Mouse (Mus musculus) mouse embryonic stem cell (cell line): ENCODE measurements around the gene Bdnf.

ENCODE experiments used
- in situ Hi-C, 2 experiments: fragments of 300-500 bp; cut with MboI; formaldehyde crosslinking; loops; 1 replicate in 1 of 2; 3 replicates in 1 of 2; pipeline ENCODE4 v1.14.3; 2019 to 2020; ENCODE audit warnings: low sequenced_read_pairs in 2 of 2, low pct_unique_long_range_greater_than_20kb in 1 of 2, mixed read lengths in 1 of 2; ENCODE audit not compliant: unreplicated experiment in 1 of 2

Gene Bdnf

DNA sequence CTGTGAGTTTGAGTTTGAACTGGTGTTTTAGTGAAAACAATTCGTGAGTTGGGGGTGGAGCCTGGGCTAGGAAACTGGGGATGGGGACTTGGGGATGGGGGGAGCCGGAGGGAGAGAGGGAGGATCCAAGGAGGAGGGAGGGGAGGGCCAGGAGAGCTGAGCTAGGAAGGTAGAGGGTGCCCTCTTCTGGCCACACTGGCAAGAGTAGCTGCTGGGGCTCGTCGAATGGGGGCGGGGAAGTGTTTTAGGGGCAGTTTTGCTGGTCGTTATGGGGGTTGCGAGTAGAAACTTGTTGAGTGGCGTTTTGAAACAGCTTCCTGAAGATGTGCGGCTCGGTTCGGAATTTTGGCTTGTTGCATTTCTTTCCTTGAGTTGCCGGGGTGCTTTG is 20.3 kb downstream of the Bdnf start:
- in situ Hi-C loops: loop anchor here (25.0 kb wide), 2 partner anchors 408 to 858 kb away; partner anchors contain the start of genes Kif18a (in 2 of the 2) and Mettl15 (in 2 of the 2)

- in situ Hi-C loops: loop anchor here (25.0 kb wide), 2 partner anchors 410 to 860 kb away; partner anchors contain the start of genes Kif18a (in 2 of the 2) and Mettl15 (in 2 of the 2)
Measured at GRCm38 (mm10) chr2:109697151-109697550, 22.7 kb downstream of the Bdnf start.

DNA sequence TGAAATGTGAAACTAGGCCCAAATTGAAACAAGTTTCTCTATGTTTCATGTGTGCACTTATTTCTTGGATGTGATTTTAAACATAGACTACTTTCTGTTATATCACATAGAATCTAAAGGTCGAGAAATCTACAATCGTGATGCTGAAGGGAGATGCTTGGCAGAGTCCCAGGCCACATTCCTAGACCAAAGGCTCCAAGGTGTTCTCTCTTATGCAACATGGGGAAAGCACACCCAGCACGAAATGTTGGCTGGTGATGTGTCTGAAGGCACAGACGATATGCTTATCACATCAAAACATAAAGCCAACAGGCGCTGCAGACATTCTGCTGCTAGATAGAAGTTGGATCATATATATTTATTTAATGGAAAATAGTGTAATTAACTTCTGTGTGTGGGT is 25.8 kb downstream of the Bdnf start:
- in situ Hi-C loops: no loop called here

DNA sequence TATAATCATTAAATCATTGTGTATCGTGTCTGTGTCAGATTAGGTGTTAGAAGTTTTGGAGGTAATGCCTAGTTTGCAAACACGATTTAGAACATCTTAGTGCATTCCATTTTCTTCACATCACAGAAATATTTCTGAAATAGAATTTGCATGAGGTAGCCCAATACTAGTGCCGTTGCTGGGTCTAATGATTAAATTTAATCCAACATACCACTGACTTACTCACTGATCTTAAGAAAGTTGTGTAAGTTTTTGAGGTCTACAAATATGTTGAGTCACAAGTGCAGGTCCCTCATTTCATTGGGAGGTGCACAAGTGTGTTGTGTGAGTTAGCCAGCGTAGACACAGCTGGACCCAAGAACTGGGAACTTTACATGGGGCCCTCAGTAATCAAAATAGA is 29.1 kb downstream of the Bdnf start:
- in situ Hi-C loops: no loop called here

- in situ Hi-C loops: no loop called here
Measured at GRCm38 (mm10) chr2:109704053-109704452, 29.6 kb downstream of the Bdnf start.

- in situ Hi-C loops: no loop called here
Measured at GRCm38 (mm10) chr2:109706524-109706923, 32.0 kb downstream of the Bdnf start.

DNA sequence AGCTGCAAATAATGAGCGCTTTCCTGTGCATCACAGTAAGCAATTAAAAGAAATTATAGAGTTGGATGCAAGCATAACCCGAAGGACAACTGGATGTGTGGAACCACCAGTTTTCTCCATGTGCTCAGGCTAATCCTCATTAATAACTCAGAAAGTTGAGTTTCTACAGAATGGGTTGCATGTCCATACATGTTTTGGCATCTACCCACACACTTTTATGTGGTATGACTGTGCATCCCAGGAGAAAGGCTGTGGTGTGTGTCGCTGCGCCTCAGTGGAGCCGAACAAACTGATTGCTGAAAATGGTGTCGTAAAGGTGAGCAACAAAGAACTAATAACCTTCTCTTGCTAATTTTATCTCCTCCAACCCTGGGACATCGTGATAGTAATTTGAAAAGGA is 34.8 kb downstream of the Bdnf start:
- in situ Hi-C loops: no loop called here

GRCm38 (mm10) chr2:109711049-109711448 is 36.5 kb downstream of the Bdnf start:
- in situ Hi-C loops: no loop called here

DNA sequence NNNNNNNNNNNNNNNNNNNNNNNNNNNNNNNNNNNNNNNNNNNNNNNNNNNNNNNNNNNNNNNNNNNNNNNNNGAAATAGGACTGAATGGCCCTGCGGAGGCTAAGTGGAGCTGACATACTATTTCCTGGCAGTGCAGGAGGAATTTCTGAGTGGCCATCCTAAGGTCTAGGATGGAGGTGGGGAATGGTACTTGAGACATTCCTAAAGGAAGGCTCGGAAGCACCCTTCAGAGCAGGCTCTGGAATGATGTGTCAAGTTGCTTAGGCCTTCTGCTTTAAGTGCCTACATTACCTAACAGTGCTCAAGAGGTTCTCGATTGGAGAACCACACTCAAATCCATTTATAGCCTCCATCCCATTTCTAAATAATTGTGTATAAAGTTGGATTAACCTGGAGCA is 50.8 kb downstream of the Bdnf start:
- in situ Hi-C loops: no loop called here

GRCm38 (mm10) chr2:109725831-109726230 is 51.3 kb downstream of the Bdnf start:
- in situ Hi-C loops: no loop called here

DNA sequence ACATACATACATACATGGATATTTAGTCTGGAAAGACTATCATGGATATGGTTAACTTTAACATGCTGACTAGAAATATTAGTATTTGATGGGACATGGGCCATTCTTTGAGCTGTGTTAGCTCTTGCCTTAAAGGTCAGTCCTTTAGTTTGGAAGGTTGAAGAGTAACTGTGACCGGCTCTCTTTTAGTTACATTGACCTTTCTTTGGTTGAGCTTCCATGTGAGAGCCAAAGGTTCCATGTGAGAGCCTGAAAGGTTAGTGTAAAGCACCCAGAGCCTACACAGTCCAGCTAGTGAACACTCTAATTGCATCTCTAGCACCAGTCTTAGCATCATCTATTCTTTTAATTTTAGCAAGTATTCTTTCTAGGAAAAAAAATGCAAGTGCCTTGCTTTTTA is 54.7 kb downstream of the Bdnf start:
- in situ Hi-C loops: no loop called here

DNA sequence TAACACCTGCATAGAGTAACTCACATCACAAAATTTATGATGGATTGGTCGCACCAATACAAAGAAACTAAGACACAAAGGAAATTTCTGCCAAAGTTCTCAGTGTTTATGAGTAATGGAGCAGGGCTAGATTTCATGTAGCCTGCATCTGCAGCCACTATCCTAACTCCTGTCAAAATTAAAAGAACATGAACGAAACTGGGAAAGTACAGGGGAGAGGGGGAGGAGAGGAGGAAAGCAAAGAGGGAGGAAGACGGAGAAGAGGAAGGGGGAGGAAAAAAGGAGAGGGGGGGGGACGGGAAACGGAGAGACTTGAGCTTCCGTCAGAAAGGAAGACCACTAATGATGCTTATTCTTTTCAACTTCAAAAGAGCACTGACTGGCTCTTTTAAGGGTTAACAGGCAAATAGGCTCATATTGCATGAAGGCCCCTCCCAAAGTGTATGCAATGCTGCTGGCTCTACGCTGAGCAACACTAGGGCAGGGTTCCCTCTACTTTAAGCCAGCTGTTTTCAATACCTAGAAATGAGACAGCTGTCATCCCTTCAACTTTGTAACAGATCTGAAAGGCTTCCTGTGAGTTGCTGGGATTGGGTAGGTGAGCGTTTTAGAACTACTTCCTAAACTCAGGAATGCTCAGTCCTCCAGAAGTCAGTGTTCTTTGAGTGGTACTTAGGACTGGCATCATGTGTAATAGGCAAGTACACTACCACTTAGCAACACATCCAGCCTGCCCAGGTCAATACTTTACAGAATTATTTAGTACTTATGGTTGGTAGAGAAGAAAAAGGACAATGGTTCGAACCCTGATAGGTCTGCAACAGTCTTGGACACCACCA is 58.9 kb downstream of the Bdnf start:
- in situ Hi-C loops: no loop called here

- in situ Hi-C loops: no loop called here
Measured at GRCm38 (mm10) chr2:109734228-109734627, 59.7 kb downstream of the Bdnf start.

DNA sequence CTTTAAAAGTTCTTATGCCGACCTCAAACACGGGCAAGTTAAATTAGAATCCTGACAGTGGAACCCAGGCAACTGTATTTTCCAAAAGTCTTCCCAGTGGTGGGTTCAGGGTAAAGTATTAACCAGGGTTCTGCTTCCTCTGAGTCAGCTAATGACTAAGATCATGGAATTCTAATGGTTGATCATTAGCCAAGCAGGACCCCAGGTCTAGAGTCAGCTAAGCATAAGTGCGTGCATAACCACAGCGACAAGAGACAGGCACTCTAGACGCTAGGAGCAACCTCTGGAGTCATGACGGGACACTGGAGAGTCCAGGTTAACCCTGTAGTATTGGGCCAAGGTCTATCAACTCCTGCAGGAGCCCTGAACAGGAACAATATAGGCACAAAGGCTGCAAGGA is 60.2 kb downstream of the Bdnf start:
- in situ Hi-C loops: no loop called here

DNA sequence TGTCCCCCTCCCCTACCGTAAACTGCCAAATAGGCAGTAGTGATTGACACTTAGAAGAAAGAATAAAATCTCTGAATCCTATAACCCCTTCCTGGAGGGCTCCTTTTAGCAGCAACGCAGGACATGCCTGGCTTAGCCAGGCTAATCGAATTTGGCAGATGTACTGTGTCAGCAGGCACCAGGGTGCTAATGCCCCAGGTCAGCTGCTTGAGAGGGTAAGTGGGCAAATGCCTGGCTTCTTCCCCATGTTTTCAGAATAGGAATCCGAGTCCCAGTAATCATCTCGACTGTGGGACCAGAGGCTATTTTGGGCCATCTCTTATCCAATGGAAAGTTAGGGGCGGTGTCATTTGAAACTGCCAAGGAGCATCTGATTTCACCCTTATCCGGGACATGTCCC is 60.8 kb downstream of the Bdnf start:
- in situ Hi-C loops: no loop called here

DNA sequence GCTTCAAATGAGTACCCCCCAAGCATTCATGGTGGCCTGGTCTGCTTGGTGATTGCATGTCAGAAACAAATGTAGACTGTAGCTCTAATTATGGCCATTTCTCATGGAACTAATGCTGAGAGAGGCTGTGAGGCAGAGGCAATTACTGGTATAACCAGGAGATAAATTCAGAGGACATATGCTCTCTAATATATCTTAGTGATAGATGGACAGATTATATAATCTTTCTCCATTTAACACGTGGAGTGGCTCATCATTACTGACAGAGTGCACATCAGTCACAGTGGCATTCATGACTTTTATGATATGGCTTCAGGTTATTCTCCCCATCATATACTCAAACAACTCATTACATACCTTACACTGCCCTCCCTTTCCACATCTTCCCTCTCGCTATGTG is 61.8 kb downstream of the Bdnf start:
- in situ Hi-C loops: no loop called here

DNA sequence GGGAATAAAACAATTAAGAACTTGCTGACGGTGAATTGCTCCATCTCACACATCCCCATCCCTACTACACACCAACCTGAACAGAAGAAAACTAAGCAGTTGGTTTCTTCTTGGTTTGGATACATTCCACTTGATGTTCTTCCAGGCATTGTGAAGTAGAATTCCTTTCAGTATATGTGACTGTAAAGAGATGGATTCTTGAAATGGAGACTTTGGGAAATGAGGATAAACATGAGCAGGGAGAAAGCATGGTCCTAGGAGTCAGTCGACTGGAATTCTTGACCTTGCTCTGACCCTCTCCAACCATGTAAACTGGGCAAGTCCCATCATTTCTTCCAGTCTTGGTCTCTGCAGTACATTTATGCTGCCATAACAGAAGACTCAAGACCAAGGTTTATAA is 63.8 kb downstream of the Bdnf start:
- in situ Hi-C loops: no loop called here

GRCm38 (mm10) chr2:109743208-109743960 is 68.9 kb downstream of the Bdnf start:
- in situ Hi-C loops: no loop called here

DNA sequence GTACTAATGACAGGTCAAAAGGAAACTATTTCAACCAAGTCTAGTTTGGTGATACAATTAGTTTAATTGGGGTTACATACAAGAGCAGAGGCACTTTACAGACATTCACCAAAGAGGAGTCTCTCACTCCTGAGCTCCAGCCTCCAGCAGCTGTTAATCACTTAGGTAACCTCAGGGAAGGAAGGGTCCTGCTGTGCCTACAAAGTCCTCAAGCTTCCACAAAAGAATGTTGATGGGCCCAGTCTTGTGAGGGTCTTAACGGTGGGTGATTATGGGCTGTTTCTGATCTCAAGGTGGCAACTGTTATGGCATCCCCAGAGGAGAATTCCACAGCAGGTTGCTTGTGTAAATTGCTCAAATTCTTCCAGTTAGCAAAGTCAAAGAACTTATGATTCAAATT is 71.7 kb downstream of the Bdnf start:
- in situ Hi-C loops: no loop called here

- in situ Hi-C loops: no loop called here
Measured at GRCm38 (mm10) chr2:109748412-109748811, 73.9 kb downstream of the Bdnf start.
